In the genomic region with DNA sequence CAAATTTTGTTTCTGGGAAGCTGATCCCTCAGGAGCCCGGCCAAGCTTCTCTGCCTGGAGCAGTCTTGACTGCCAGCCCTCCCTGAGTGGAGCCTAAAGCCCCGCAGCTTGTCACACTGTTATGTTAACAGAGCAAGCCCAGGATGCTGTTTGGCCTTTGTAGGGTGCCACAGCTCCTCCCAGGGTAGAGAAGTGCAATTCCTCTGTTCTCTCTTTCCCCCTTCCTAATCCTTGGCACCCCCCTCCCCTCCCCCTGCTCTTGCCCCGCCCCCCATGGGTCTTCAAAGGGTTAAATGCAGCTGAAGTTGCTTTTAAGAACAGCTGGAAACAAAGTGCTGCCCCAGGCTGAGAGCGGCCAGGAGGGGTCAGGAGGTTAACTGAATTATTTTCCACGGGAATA, we compare ENCODE assay signal across 10 mouse cellular contexts.
DNase-seq lines count a peak whose midpoint lies in the region; ATAC-seq and TF ChIP-seq lines count a peak whose summit lies in the region.
"Had no signal": no experiment of that assay in that cellular context is flagged by ENCODE, and none has a peak within 500 bp of the region (broad histone marks: within the 10 kb centered on the region; RNA-seq: fewer than 3 reads in every experiment).

No protein-coding gene starts in this region.

- no peak for DNase-seq in kidney, adult 18-20 months
- peak; percentile 85 for DNase-seq in embryo, embryonic 9.5 days (ENCODE audit: extremely low spot score)
- peak; percentile 28 for DNase-seq in midbrain, postnatal 0 days (ENCODE audit: low spot score)
- no peak for DNase-seq in adrenal gland, postnatal 36 days
- DNase-seq in frontal cortex, postnatal 36 days (ENCODE audit: low spot score in 2 of 2) = no peak
- no peak for DNase-seq in cerebellum, postnatal 14 days
- DNase-seq: B cell, adult 2 months; cerebellum, adult 9-11 months had no signal

- peaks cover 22% of the 10 kb centered on the region for H3K4me1 ChIP-seq in kidney, embryonic 16.5 days (ENCODE audit: insufficient read depth, low read length)
- H3K4me1 ChIP-seq in hindbrain, embryonic 12.5 days = peaks cover 44% of the 10 kb centered on the region
- no peaks in the 10 kb centered on the region; the same call in 1 of the 2 replicates for H3K4me1 ChIP-seq in midbrain, postnatal 0 days (ENCODE audit: insufficient read depth, low read length)

- peak; percentile 57; the same call in 1 of the 2 replicates for ATAC-seq in kidney, embryonic 16.5 days (ENCODE audit: low FRiP score, low TSS enrichment)
- ATAC-seq in hindbrain, embryonic 12.5 days (ENCODE audit: low FRiP score) = peak; percentile 77
- no peak for ATAC-seq in midbrain, postnatal 0 days (ENCODE audit: low FRiP score)

- whole genome bisulfite sequencing in kidney, embryonic 16.5 days = 5% methylated on average over 5 of the region's 5 CpGs
- under 1% methylated on average over 5 of the region's 5 CpGs for WGBS in hindbrain, embryonic 12.5 days
- WGBS in midbrain, postnatal 0 days = 10% methylated on average over 5 of the region's 5 CpGs

- no peak for TF ChIP-seq CTCF in midbrain, postnatal 0 days (IDR thresholded peaks at IDR 0.05)

- no peak overlapping the region for H3K4me2 ChIP-seq in kidney, embryonic 16.5 days (replicated peaks; ENCODE audit: low read depth, low read length)
- no peak overlapping the region for H3K4me2 ChIP-seq in hindbrain, embryonic 12.5 days (replicated peaks)
- no peak overlapping the region for H3K4me2 ChIP-seq in midbrain, postnatal 0 days (ENCODE audit: low read depth, low read length, poor library complexity, severe bottlenecking)

- H3K4me3 ChIP-seq in kidney, embryonic 16.5 days (ENCODE audit: low read length) = no peak overlapping the region
- H3K4me3 ChIP-seq in hindbrain, embryonic 12.5 days = no peak overlapping the region
- no peak overlapping the region for H3K4me3 ChIP-seq in midbrain, postnatal 0 days (ENCODE audit: low read depth, low read length)

- H3K27me3 ChIP-seq in kidney, embryonic 16.5 days (ENCODE audit: insufficient read depth, low read length) = 0 out of 2 replicates have a peak, but pooled peaks cover 4% of the 10 kb centered on the region
- H3K27me3 ChIP-seq in hindbrain, embryonic 12.5 days = no peaks in the 10 kb centered on the region
- no peaks in the 10 kb centered on the region for H3K27me3 ChIP-seq in midbrain, postnatal 0 days (ENCODE audit: insufficient read depth, low read length)

- no peak overlapping the region for H3K9ac ChIP-seq in kidney, embryonic 16.5 days (replicated peaks; ENCODE audit: low read length)
- H3K9ac ChIP-seq in hindbrain, embryonic 12.5 days = no peak overlapping the region
- H3K9ac ChIP-seq in midbrain, postnatal 0 days (replicated peaks; ENCODE audit: low read length, poor library complexity, severe bottlenecking) = no peak overlapping the region

- H3K36me3 ChIP-seq in kidney, embryonic 16.5 days (ENCODE audit: insufficient read depth, low read length) = no peaks in the 10 kb centered on the region
- no peaks in the 10 kb centered on the region for H3K36me3 ChIP-seq in hindbrain, embryonic 12.5 days
- H3K36me3 ChIP-seq in midbrain, postnatal 0 days (ENCODE audit: insufficient read depth, low read length) = no peaks in the 10 kb centered on the region

- H3K9me3 ChIP-seq in kidney, embryonic 16.5 days (ENCODE audit: low read length) = no peaks in the 10 kb centered on the region
- no peaks in the 10 kb centered on the region for H3K9me3 ChIP-seq in hindbrain, embryonic 12.5 days (replicated peaks)
- no peaks in the 10 kb centered on the region for H3K9me3 ChIP-seq in midbrain, postnatal 0 days (ENCODE audit: low read length)

- H3K27ac ChIP-seq in kidney, embryonic 16.5 days (ENCODE audit: low read length) = no peak overlapping the region; the same call in 1 of the 2 replicates
- H3K27ac ChIP-seq in hindbrain, embryonic 12.5 days = peak overlapping the region; percentile 44
- H3K27ac ChIP-seq in midbrain, postnatal 0 days (ENCODE audit: low read depth, low read length) = no peak overlapping the region

Comparison
In these comparisons a context has a peak if more than half of its experiments do, and no peak if none do; other contexts are left out.
1. DNase-seq: peak in embryo, embryonic 9.5 days (single experiment) and midbrain, postnatal 0 days (single experiment); none in kidney, adult 18-20 months (single experiment), adrenal gland, postnatal 36 days (0 of 2), frontal cortex, postnatal 36 days (0 of 2) and cerebellum, postnatal 14 days (0 of 2).